Mouse (Mus musculus): ENCODE measurements at regions not wholly inside any gene's neighbourhood (a gene's known extent, or its start where the extent isn't known, plus 50 kb on each side); places are given as distances from the start of the nearest gene placed in this dataset.

GRCm38 (mm10) chr2:178664977-178665376, 234.6 kb downstream of the Cdh26 start:
- peak; percentile 70 for DNase-seq

DNA sequence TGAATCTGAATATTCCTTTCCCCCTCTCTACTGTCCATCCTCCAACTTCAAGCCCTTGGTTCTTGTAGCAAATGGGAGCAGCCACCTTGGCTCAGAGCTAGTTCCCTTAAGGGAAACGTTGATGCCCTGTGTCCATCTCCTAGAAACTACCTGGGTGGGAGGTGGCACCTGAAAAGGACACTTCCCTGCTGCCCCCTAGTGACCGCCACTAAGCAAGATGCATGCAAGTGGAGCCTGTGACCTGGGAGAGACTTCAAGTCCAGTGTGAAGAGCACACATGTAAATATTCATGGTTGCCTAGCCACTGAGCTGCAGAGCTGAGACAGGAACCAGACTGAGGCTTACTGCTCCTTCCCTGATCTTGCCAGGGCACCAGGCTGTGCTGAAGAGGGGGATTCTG, 238.1 kb downstream of the Cdh26 start:
- DNase-seq, result peak; percentile 21

DNA sequence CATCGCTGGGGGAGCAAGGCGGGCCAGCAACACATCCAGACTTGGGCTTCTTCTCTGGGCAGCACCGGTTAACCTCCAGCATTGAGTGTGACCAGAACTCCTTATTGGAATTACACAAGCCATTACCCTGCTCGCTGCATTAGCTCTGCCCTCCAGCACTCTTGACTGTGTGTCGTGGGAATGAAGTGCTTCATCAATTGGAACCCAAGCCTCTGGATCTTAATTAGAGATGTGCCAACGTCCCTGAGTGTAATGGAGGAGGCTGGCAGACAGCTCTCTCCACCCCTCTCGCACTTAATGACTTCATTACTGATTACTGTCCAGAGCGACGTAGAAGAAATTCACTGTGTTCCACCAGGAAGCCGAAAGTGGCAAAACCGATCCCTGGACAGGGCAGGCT, 240.6 kb downstream of the Cdh26 start:
- no peak for DNase-seq

GRCm38 (mm10) chr2:178673621-178674020, 243.3 kb downstream of the Cdh26 start:
- no peak for DNase-seq

GRCm38 (mm10) chr2:178674621-178675020, 244.3 kb downstream of the Cdh26 start:
- DNase-seq, result no peak

- DNase-seq, result no peak
Observed at GRCm38 (mm10) chr2:178676970-178677369, 246.6 kb downstream of the Cdh26 start.

GRCm38 (mm10) chr2:178680368-178680767, 250.0 kb downstream of the Cdh26 start:
- DNase-seq, result no peak

- no peak for DNase-seq
Observed at GRCm38 (mm10) chr2:178684026-178684958, 254.0 kb downstream of the Cdh26 start.

- no peak for DNase-seq
Observed at GRCm38 (mm10) chr2:178685211-178685610, 254.9 kb downstream of the Cdh26 start.

- DNase-seq, result no peak
Observed at GRCm38 (mm10) chr2:178686167-178686601, 255.9 kb downstream of the Cdh26 start.

DNA sequence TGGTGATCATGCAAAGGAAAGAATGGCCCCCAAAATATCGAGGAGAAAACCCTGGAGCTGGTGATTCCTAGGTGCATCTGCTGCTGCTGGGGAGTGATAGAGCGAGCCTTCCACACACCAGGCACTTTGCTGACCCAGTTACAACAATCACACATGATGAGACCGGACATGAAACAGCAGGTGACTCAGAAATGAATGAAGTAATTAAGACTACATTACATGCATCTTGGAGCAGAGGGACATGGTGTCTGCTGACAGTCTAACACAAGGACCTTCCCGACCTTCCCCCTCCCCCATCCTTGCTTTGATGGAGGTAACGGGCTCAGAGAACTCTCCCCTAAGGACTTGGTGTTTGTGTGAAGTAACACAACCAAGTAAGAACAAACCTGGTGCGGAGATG, 258.3 kb downstream of the Cdh26 start:
- no peak for DNase-seq

DNA sequence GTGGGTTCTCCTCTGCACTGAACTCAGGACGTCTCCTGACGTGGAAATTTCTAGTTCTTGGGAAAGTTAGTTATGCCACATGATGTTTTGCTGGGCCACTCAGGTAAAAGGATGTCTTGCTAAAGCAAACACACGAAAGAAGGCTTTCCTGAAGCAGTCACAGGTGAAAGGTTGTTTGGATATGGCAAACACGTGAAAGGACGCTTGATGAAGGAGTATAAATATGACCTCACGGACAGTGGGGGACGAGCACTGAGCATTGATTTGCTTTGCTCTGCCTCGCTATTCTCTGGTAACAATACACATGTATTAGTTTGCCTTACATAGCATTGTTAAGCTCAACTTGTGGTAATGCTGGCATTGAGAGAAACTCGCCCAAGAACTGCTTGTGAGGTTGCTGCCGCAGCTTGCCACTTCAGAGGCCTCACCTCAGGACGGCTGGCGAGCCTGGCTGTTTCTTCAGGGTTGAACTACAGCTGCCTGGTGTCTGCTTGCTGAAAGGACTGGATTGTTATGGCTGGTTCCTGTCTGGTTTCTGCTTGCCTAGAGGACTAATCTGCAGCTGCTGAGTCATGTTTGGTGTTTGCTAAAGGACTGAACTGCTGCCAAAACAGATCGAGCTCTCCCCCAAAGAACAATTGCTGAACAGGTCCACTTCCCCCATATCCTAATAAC, 261.0 kb downstream of the Cdh26 start:
- DNase-seq, result no peak

DNA sequence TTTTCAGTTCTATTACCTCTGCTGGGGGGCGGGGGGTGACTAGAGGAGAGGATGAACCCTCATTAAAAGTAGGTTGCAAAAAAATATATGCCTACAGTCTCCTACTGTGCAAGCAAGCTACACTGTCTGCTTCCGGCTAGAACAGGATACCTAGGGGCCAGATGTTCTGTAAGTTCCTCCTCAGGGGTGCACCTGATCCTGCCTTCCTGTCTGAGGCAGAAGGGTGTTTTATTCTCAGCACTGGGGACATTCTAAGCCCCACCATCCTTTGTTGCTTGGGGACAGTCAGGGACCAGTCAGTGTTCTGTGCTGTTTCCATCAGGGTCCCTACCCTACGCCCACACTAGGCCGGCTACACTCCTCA, 261.5 kb downstream of the Cdh26 start:
- DNase-seq, result no peak

- DNase-seq, result no peak
Observed at GRCm38 (mm10) chr2:178692231-178692630, 261.9 kb downstream of the Cdh26 start.

GRCm38 (mm10) chr2:178698648-178699047, 268.3 kb downstream of the Cdh26 start:
- peak; percentile 49 for DNase-seq

DNA sequence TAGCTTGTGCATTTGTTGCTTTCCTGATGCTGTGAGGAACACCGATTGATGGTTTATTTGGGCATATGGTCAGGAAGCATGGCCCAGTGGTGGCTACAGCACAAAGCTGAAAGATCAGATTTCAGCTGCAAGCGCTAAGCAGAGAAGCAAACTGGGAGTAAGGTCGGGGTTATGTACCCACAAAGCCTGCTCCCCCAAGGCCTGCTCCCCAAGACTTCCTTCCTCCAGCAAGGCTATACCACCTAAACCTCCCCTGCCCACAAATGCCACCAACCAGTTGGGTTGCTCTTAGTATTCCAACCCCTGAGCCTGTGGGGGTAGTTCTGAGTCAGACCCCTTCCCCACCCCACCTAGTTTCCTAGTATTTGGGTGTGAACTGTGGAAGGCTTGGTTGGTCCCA, 270.5 kb downstream of the Cdh26 start:
- DNase-seq, result no peak

DNA sequence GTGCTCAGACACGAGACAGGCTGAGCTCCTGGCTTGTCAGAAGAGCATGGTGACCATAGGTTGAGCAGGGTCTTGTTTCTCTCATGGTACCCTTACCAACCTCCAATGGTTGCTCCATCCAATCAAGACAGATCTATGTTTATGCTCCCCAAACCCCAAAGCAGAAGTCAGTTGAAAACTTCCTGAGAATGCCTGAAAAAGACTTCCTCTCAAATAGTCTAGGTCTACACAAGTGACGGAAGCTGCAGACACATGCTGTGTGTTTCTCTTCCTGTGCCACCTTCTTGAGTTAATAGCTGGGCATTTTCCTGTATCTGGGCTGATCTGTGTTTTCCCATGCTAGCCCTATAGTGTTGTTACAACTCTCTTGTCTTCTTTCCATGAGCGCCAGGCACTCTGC, 274.2 kb downstream of the Cdh26 start:
- DNase-seq, result no peak

DNA sequence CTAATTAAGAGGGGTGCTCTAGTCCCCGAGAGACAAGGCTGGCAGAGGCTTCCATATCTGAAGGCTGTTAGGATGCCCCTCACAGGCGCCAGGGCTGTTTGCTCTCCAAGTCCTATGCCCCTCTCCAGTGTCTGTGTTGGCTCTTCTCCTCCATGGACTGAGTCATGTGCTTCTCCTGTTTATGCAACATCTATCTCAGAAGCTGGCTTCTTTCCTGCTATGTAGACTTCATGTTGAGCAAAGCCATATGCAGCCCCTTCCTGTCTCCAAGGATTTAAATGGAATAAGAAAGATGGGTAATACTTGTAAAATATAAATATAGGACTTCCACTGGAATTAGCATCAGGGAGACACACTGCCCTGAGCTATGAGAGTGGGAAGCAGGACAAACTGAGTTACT, 278.3 kb downstream of the Cdh26 start:
- no peak for DNase-seq

DNA sequence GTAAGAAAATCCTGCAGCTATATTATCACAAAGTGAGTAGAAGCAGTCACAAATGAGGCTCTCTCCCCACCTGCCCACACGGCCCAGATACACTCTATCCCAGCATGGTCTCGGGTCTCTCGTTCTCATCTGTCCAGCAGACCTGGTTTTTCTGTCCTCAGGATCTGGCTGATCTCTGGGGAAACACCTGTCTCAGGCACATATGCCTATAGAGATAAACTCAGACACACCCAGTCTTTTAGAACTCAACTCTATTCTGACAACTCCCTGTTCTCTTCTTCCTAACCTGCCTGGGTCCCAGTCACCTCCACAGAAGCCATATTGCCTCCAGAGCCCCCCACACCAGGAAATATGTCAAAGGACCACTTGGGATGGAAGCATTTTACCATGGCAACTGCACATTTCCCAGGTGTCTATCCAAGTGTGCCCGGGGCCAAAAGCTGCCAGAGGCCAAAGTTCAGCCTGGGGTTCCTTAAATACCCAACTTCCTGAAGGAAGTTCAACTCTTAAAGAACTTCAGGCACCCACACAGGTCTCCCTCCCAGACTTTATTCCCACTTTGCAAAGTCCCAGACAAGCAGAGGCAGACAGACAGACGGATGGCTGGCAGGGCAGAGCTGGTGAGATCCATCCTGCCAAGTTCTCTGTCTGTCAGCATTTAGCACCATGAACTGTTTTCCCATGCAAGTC, 279.0 kb downstream of the Cdh26 start:
- no peak for DNase-seq

DNA sequence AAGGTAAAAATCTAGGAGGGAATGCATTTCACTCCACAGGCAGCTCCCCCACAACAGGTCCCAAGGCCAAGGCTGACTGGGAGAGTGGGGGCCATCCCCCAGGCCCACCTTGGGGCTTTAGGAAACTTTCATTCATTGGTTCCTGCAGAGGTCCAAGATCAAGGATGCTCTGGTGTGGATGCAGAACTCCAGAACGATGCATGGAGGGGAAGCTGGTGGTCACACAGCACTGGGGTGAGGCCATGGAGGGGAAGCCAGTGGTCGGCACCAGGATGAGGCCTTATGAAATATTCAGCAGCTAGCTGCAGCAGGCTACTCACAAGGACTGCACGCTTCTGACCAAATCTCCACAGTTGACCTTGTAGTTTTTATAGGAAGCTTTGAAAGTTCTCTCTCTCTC, 279.7 kb downstream of the Cdh26 start:
- no peak for DNase-seq

DNA sequence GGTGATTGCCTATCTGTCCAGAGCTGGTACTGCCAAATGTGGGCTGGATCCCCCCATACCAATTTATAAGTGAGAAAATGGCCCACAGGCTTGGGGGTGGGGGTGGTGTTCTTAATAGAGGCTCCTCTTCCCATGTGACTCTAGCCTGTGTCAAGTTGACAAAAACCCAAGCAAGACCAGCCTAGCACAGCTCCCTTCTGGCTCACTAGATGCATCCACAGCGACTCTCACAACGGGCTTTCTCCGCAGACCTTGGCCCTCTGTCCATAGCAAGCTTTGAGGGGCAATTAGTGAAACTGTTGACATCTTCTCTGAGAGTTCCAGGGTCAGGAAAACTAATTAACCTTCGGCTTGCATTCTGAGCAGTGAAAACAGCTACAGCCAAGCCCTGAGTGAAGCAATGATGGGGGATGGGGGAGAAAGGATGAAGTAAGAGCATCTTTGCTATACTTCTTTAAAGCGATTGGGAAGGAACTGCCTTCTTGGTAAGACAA, 281.3 kb downstream of the Cdh26 start:
- DNase-seq, result no peak

- no peak for DNase-seq
Observed at GRCm38 (mm10) chr2:178712391-178712892, 282.1 kb downstream of the Cdh26 start.
